Mouse (Mus musculus) kidney, adult 2 months (tissue): ENCODE results near the gene Rrp7a.

Experiments used
- CTCF ChIP-seq: fragments of 200-500 bp; conservative IDR thresholded peaks from 2 replicates; pipeline ENCODE4 v1.5.1; 2011; ENCODE audit warnings: low read depth, mild to moderate bottlenecking, control low read depth, low read length, moderate library complexity, mixed read lengths; ENCODE audit not compliant: insufficient read depth, insufficient read length
- POLR2A ChIP-seq: fragments of 200-500 bp; IDR thresholded peaks from one replicate; pipeline ENCODE4 v1.6.1; 2011; ENCODE audit warnings: low read depth, low read length, control low read depth

DNA sequence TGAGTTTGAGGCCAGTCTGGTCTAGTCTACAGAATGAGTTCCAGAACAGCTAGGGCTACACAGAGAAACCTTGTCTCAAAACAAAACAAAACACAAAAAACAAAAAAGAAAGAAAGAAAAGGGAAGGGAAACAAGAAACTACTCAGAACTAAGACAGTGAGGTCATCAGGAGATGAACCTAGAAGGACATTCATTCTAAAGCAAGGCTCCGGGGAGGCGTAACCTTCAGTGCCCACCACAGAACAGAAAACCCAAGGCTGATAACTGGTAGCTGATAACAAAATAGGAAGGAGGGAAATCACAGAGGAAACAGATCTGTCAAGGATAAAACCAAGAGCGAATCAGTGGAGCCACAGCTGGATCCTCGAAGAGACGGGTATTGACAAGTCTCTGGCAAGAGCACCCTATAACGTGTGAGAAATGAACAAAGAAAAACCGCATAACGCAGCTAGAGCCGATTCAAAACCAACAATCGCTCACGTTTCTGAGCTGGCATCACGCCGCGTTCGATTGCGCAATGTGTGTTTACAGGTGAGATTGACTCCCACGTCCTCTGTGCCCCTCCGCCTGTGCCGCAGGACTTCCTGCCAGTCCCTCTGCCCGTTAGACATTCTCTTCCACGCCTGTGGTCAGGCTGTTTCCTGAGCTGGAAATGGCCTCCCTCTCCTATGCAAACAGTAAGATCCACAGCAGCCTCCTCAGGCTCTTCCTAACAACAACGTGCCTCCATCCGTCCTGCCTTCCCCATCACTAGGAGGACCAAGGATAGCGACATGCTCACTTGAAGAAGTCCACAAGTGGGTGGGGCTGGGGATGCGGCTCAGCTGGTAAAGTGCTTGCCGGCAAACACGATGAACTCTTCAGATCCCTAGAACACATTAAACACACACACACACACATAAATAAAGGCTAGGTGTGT lies 46.7 kb downstream of the Rrp7a start:
- no peak for TF ChIP-seq POLR2A
- TF ChIP-seq CTCF: no peak
